Comparison of ENCODE assay signal across 8 mouse cellular contexts in genomic region chr2:35729077-35730065, GRCm38 (mm10).
DNase-seq lines count a peak whose midpoint lies in the region; ATAC-seq and TF ChIP-seq lines count a peak whose summit lies in the region.

No protein-coding gene starts in this region.

- H3K27ac ChIP-seq in embryonic facial prominence, embryonic 10.5 days (replicated peaks): peak overlapping the region; percentile 68
- peak overlapping the region; percentile 58 for H3K27ac ChIP-seq in heart, embryonic 12.5 days (ENCODE audit: poor library complexity, severe bottlenecking)
- peak overlapping the region; percentile 42; the same call in 1 of the 2 replicates for H3K27ac ChIP-seq in kidney, embryonic 14.5 days (ENCODE audit: low read depth, low read length)
- peak overlapping the region; percentile 51; the same call in 1 of the 2 replicates for H3K27ac ChIP-seq in lung, postnatal 0 days (ENCODE audit: low read length)
- H3K27ac ChIP-seq in small intestine, adult 2 months (ENCODE audit: insufficient read depth, low read depth, low read length): no peak overlapping the region

- TF ChIP-seq EP300 in lung, postnatal 0 days (IDR thresholded peaks at IDR 0.05): peak; percentile 44; the same call in 1 of the 2 replicates

- peak overlapping the region; percentile 9; the same call in 1 of the 2 replicates for H3K9ac ChIP-seq in heart, embryonic 12.5 days
- H3K9ac ChIP-seq in kidney, embryonic 14.5 days (ENCODE audit: low read depth, low read length): no peak overlapping the region; the same call in 1 of the 2 replicates
- H3K9ac ChIP-seq in lung, postnatal 0 days (replicated peaks; ENCODE audit: low read depth): no peak overlapping the region

- peak; percentile 84 for ATAC-seq in heart, embryonic 12.5 days (ENCODE audit: insufficient number of reproducible peaks, low FRiP score)
- ATAC-seq in kidney, embryonic 14.5 days (ENCODE audit: low FRiP score, low TSS enrichment): peak; percentile 65
- peak; percentile 92 for ATAC-seq in lung, postnatal 0 days

- 38% methylated on average over 16 of the region's 16 CpGs for WGBS in embryonic facial prominence, embryonic 10.5 days
- WGBS in heart, embryonic 12.5 days: 38% methylated on average over 16 of the region's 16 CpGs
- 42% methylated on average over 16 of the region's 16 CpGs for WGBS in kidney, embryonic 14.5 days
- 33% methylated on average over 15 of the region's 16 CpGs for WGBS in lung, postnatal 0 days
- WGBS in small intestine, adult 2 months: 64% methylated on average over 16 of the region's 16 CpGs

- H3K9me3 ChIP-seq in embryonic facial prominence, embryonic 10.5 days: no peaks in the 10 kb centered on the region
- no peaks in the 10 kb centered on the region for H3K9me3 ChIP-seq in heart, embryonic 12.5 days (replicated peaks)
- no peaks in the 10 kb centered on the region for H3K9me3 ChIP-seq in kidney, embryonic 14.5 days (ENCODE audit: control insufficient read depth, low read length)
- H3K9me3 ChIP-seq in lung, postnatal 0 days (ENCODE audit: low read length): no peaks in the 10 kb centered on the region

- TF ChIP-seq CTCF in lung, postnatal 0 days (IDR thresholded peaks at IDR 0.05): peak; percentile 76
- peak; percentile 15; the same call in 1 of the 2 replicates for TF ChIP-seq CTCF in small intestine, adult 2 months (IDR thresholded peaks at IDR 0.05; ENCODE audit: extremely low read depth, insufficient read length, insufficient replicate concordance, low read depth, low read length)

- peak; percentile 41 for DNase-seq in NIH3T3 (ENCODE audit: low read depth)
- peak; percentile 69 for DNase-seq in embryonic facial prominence, embryonic 10.5 days (ENCODE audit: low spot score)
- peak; percentile 93 for DNase-seq in lung, postnatal 0 days (ENCODE audit: low spot score)
- DNase-seq in c-Kit-positive CD71-positive TER-119-positive erythroid progenitor cells, embryonic 14.5 days (ENCODE audit: low spot score): no peak
- DNase-seq in cerebellum, adult 11-12 months: no peak

- no peak for TF ChIP-seq POLR2A in small intestine, adult 2 months (IDR thresholded peaks at IDR 0.05; ENCODE audit: low read depth, low read length)

- peaks cover 81% of the 10 kb centered on the region for H3K36me3 ChIP-seq in embryonic facial prominence, embryonic 10.5 days (replicated peaks)
- peaks cover 76% of the 10 kb centered on the region for H3K36me3 ChIP-seq in heart, embryonic 12.5 days
- H3K36me3 ChIP-seq in kidney, embryonic 14.5 days (ENCODE audit: control insufficient read depth, insufficient read depth, low read length): peaks cover 51% of the 10 kb centered on the region
- H3K36me3 ChIP-seq in lung, postnatal 0 days (ENCODE audit: insufficient read depth, low read length): peaks cover 14% of the 10 kb centered on the region
- peaks cover 59% of the 10 kb centered on the region for H3K36me3 ChIP-seq in small intestine, adult 2 months (ENCODE audit: control insufficient read depth, insufficient read depth, low read length)

- peaks cover 35% of the 10 kb centered on the region for H3K4me1 ChIP-seq in embryonic facial prominence, embryonic 10.5 days
- peaks cover 23% of the 10 kb centered on the region for H3K4me1 ChIP-seq in heart, embryonic 12.5 days (replicated peaks)
- peaks cover 27% of the 10 kb centered on the region for H3K4me1 ChIP-seq in kidney, embryonic 14.5 days (ENCODE audit: control insufficient read depth, insufficient read depth, low read length)
- H3K4me1 ChIP-seq in lung, postnatal 0 days (ENCODE audit: insufficient read depth, low read depth, low read length): peaks cover 14% of the 10 kb centered on the region
- peaks cover 14% of the 10 kb centered on the region for H3K4me1 ChIP-seq in small intestine, adult 2 months (ENCODE audit: control insufficient read depth, insufficient read depth, insufficient read length, low read length)

- H3K4me3 ChIP-seq in embryonic facial prominence, embryonic 10.5 days: no peak overlapping the region
- no peak overlapping the region for H3K4me3 ChIP-seq in heart, embryonic 12.5 days
- no peak overlapping the region for H3K4me3 ChIP-seq in kidney, embryonic 14.5 days (ENCODE audit: low read length)
- no peak overlapping the region for H3K4me3 ChIP-seq in lung, postnatal 0 days (ENCODE audit: low read depth, low read length)
- H3K4me3 ChIP-seq in small intestine, adult 2 months (ENCODE audit: low read depth, low read length): no peak overlapping the region

- H3K27me3 ChIP-seq in embryonic facial prominence, embryonic 10.5 days (replicated peaks; ENCODE audit: low read depth, poor library complexity, severe bottlenecking): no peaks in the 10 kb centered on the region
- H3K27me3 ChIP-seq in heart, embryonic 12.5 days (replicated peaks): no peaks in the 10 kb centered on the region
- H3K27me3 ChIP-seq in kidney, embryonic 14.5 days (ENCODE audit: control insufficient read depth, insufficient read depth, low read length): no peaks in the 10 kb centered on the region
- H3K27me3 ChIP-seq in lung, postnatal 0 days (replicated peaks; ENCODE audit: insufficient read depth, low read length): no peaks in the 10 kb centered on the region
- H3K27me3 ChIP-seq in small intestine, adult 2 months (ENCODE audit: control insufficient read depth, insufficient read depth, low read length): no peaks in the 10 kb centered on the region

- H3K4me2 ChIP-seq in heart, embryonic 12.5 days: no peak overlapping the region
- no peak overlapping the region for H3K4me2 ChIP-seq in kidney, embryonic 14.5 days (replicated peaks; ENCODE audit: low read depth, low read length)
- no peak overlapping the region for H3K4me2 ChIP-seq in lung, postnatal 0 days (replicated peaks; ENCODE audit: low read depth, low read length)

Comparison
In these comparisons a context has a peak if more than half of its experiments do, and no peak if none do; other contexts are left out.
1. DNase-seq: peak in NIH3T3 (single experiment), embryonic facial prominence, embryonic 10.5 days (single experiment) and lung, postnatal 0 days (single experiment); none in c-Kit-positive CD71-positive TER-119-positive erythroid progenitor cells, embryonic 14.5 days (single experiment) and cerebellum, adult 11-12 months (single experiment).
2. Peak in every context shown above with its lines, with median percentiles within 50 percentile points of each other: ATAC-seq.